Mouse (Mus musculus) forebrain, embryonic 15.5 days (tissue): ENCODE measurements around the gene Prss44. TPM values are rescaled to one million over a fixed set of nuclear protein-coding genes. Genes with fewer than 3 reads are reported as not detected.
"Not testable (repeated sequence)": the region's sequence is repeated elsewhere in the genome, so short reads cannot be mapped to it uniquely, and the experiment has no call there.

ENCODE experiments used
- ATAC-seq: fragments of 200-750 bp; cut with Nextera tagmentation; replicated peaks from 2 replicates; pipeline ENCODE4 v1.8.0; 2017; ENCODE audit warnings: mild to moderate bottlenecking, moderate TSS enrichment, moderate library complexity
- H3K27ac ChIP-seq: fragments of 300-500 bp; sonication (generic); replicated peaks from 2 replicates; pipeline ENCODE4 v1.5.1; 2015; ENCODE audit warnings: mild to moderate bottlenecking, inconsistent platforms
- H3K27me3 ChIP-seq: fragments of 300-500 bp; sonication (generic); 2 replicates; pipeline ENCODE4 v1.6.1; 2015; ENCODE audit warnings: inconsistent platforms
- H3K36me3 ChIP-seq: fragments of 300-500 bp; sonication (generic); 2 replicates; pipeline ENCODE4 v1.6.1; 2015; ENCODE audit warnings: mild to moderate bottlenecking, inconsistent platforms
- H3K4me1 ChIP-seq: fragments of 300-500 bp; sonication (generic); 2 replicates; pipeline ENCODE4 v1.6.1; 2015; ENCODE audit warnings: inconsistent platforms
- H3K4me2 ChIP-seq: fragments of 300-500 bp; sonication (generic); replicated peaks from 2 replicates; pipeline ENCODE4 v1.6.1; 2015; ENCODE audit warnings: mild to moderate bottlenecking, inconsistent platforms
- H3K4me3 ChIP-seq: fragments of 300-500 bp; sonication (generic); 2 replicates; pipeline ENCODE4 v1.5.1; 2015; ENCODE audit warnings: mild to moderate bottlenecking, inconsistent platforms
- H3K9ac ChIP-seq: fragments of 300-500 bp; sonication (generic); replicated peaks from 2 replicates; pipeline ENCODE4 v1.6.1; 2015; ENCODE audit warnings: mild to moderate bottlenecking, inconsistent platforms
- H3K9me3 ChIP-seq: fragments of 300-500 bp; sonication (generic); 2 replicates; pipeline ENCODE4 v1.6.1; 2016; ENCODE audit warnings: inconsistent platforms
- WGBS: fragments of 180-500 bp; shearing (Covaris S2); methylation state at CpG from one replicate; pipeline ENCODE4 v1.1.7; 2015; ENCODE audit warnings: mixed read lengths; 5-methylcytosine and 5-hydroxymethylcytosine counted together
- polyA plus RNA-seq: library from polyadenylated mRNA; unstranded; fragments of >200 nt; fragmentation: Nextera tagmentation; extraction: Ambion mirVana; gene quantifications from 2 replicates; pipeline ENCODE4 v1.2.1, GENCODE M21; 2015

Prss44 gene
- polyA plus RNA-seq, 1 experiment from 2014 or later = not detected

GRCm38 (mm10) chr9:110790462-110790861 is 23.3 kb upstream of the Prss44 start:
- Histone ChIP-seq H3K4me1 (no peaks in the 10 kb centered on the region), H3K4me2 (no peak overlapping the region), H3K36me3 (no peaks in the 10 kb centered on the region), H3K27ac (no peak overlapping the region), H3K9ac (no peak overlapping the region), H3K4me3 (no peak overlapping the region), H3K27me3 (no peaks in the 10 kb centered on the region), H3K9me3 (no peaks in the 10 kb centered on the region)
- ATAC-seq = no peak
- 77% methylated on average over 4 of the region's 4 CpGs for WGBS

DNA sequence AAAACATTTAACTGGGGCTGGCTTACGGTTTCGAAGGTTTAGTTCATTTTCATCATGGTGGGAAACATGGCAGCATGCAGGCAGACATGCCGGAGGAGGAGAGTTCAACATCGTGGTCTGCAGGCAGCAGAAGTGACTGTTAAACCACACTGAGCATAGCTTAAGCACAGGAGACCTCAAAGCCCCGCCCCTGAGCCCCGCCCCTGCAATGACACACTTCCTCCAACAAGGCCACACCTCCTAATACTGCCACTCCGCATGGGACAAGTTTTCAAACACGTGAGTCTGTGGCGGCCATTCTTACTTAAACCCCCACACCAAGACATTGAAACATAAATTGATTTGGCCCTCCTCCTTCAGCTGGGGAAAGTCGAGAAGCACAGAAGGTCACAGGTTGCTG is 16.8 kb upstream of the Prss44 start:
- H3K27me3 ChIP-seq = no peaks in the 10 kb centered on the region
- no peak overlapping the region for H3K4me2 ChIP-seq
- H3K4me1 ChIP-seq = no peaks in the 10 kb centered on the region
- no peaks in the 10 kb centered on the region for H3K9me3 ChIP-seq
- H3K36me3 ChIP-seq = no peaks in the 10 kb centered on the region
- no peak overlapping the region for H3K9ac ChIP-seq
- WGBS = 88% methylated on average over 10 of the region's 10 CpGs
- H3K4me3 ChIP-seq = no peak overlapping the region
- no peak for ATAC-seq
- H3K27ac ChIP-seq = no peak overlapping the region

- no peak within 1 kb of the TSS for H3K4me3 ChIP-seq
- no peak for ATAC-seq
Measured at GRCm38 (mm10) chr9:110797866-110798265, 15.9 kb upstream of the Prss44 start, which contains the start of gene Prss42. Gene Prss42 (plus strand): TSS chr9:110798166.

GRCm38 (mm10) chr9:110800834-110801479 is 12.8 kb upstream of the Prss44 start:
- Histone ChIP-seq H3K9ac (no peak overlapping the region), H3K9me3 (no peaks in the 10 kb centered on the region), H3K27me3 (no peaks in the 10 kb centered on the region), H3K27ac (no peak overlapping the region), H3K36me3 (no peaks in the 10 kb centered on the region), H3K4me1 (no peaks in the 10 kb centered on the region), H3K4me2 (no peak overlapping the region), H3K4me3 (no peak overlapping the region)
- ATAC-seq = no peak
- 90% methylated on average over 8 of the region's 8 CpGs for WGBS

More at GRCm38 (mm10) chr9:110797866-110798265, 15.9 kb upstream of the Prss44 start, which contains the start of gene Prss42:
- no peak within 1 kb of the TSS for H3K27ac ChIP-seq
- H3K9me3 ChIP-seq = no peaks in the 10 kb centered on the region
- H3K4me2 ChIP-seq = no peak within 1 kb of the TSS
- H3K36me3 ChIP-seq = no peaks in the 10 kb centered on the region
- H3K9ac ChIP-seq = no peak within 1 kb of the TSS
- no peaks in the 10 kb centered on the region for H3K4me1 ChIP-seq
- 90% methylated on average over 14 of the region's 14 CpGs for WGBS
- no peaks in the 10 kb centered on the region for H3K27me3 ChIP-seq

DNA sequence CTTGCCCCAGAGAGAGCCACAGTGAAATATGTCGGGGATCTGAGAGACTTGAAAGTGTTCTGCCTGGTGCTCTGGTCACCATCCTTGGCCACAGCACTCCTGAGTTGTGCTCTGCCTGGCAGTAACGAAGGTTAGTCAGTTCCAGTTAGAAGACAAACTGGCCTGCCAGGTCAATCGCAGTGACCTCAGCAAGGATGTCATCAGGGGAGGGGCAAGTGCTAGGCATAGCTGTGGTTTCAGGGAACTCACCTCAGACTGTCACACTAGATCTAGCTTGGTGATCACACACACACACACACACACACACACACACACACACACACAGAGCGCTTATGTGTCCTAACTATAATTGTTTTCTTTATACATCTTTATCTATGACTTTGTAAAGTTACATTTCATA is 10.5 kb upstream of the Prss44 start:
- Histone ChIP-seq H3K9ac (no peak overlapping the region), H3K27ac (no peak overlapping the region), H3K4me1 (no peaks in the 10 kb centered on the region), H3K4me3 (no peak overlapping the region), H3K4me2 (no peak overlapping the region), H3K27me3 (no peaks in the 10 kb centered on the region), H3K36me3 (no peaks in the 10 kb centered on the region), H3K9me3 (no peaks in the 10 kb centered on the region)
- no peak for ATAC-seq
- 73% methylated on average over 4 of the region's 4 CpGs for WGBS

GRCm38 (mm10) chr9:110810051-110810450 is 3.7 kb upstream of the Prss44 start:
- Histone ChIP-seq H3K4me3 (no peak overlapping the region), H3K4me2 (no peak overlapping the region), H3K27me3 (no peaks in the 10 kb centered on the region), H3K9me3 (no peaks in the 10 kb centered on the region), H3K27ac (no peak overlapping the region), H3K9ac (no peak overlapping the region), H3K4me1 (no peaks in the 10 kb centered on the region), H3K36me3 (no peaks in the 10 kb centered on the region)
- WGBS = 81% methylated on average over 4 of the region's 4 CpGs
- no peak for ATAC-seq

DNA sequence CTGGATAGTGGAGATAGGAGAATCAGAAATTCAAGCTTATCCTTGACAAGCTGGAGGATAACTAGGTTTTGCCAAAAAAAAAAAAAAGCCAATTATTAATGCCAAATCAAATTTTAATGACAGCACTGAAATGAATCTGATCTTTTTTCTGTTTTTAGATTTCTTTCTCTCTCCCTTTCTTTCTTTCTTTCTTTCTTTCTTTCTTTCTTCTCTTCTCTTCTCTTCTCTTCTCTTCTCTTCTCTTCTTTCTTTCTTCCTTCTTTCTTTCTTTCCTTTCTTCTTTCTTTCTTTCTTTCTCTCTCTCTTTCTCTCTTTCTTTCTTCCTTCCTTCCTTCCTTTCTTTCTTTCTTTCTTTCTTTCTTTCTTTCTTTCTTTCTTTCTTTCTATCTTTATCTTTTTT is 6.8 kb downstream of the Prss44 start:
- not testable (repeated sequence) for H3K9ac ChIP-seq, H3K36me3 ChIP-seq, H3K27ac ChIP-seq, H3K4me1 ChIP-seq, H3K4me2 ChIP-seq, H3K27me3 ChIP-seq, H3K4me3 ChIP-seq, ATAC-seq, H3K9me3 ChIP-seq

DNA sequence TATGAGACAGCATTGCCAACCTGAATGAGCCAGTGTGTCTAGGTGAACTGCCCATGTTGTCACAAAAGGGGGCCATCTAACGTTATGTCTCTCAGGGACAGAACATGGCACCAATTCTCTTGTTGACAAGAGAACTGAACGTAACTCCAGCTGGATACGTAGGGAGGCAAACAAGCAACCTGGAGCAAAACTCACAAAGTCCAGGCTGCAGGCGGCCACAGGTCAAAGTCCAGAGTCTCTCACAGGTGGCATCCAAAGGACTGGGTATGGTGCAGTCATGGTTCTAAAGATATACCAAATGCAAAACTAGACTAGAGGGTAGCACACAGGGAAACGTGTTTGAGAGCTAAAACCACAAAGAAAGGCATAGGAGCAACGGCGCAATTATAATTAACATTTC is 7.6 kb downstream of the Prss44 start:
- 86% methylated on average over 7 of the region's 7 CpGs for WGBS
- Histone ChIP-seq H3K4me1 (0 out of 2 replicates have a peak, but pooled peaks cover 4% of the 10 kb centered on the region), H3K27ac (no peak overlapping the region)

GRCm38 (mm10) chr9:110825426-110825825 is 11.6 kb downstream of the Prss44 start:
- 0 out of 2 replicates have a peak, but pooled peaks cover 4% of the 10 kb centered on the region for H3K4me1 ChIP-seq
- no peak for ATAC-seq
- H3K36me3 ChIP-seq = no peaks in the 10 kb centered on the region
- H3K4me3 ChIP-seq = no peak overlapping the region
- H3K4me2 ChIP-seq = no peak overlapping the region
- H3K27me3 ChIP-seq = no peaks in the 10 kb centered on the region
- H3K9me3 ChIP-seq = no peaks in the 10 kb centered on the region
- WGBS = 75% methylated on average over 4 of the region's 4 CpGs
- H3K27ac ChIP-seq = no peak overlapping the region
- no peak overlapping the region for H3K9ac ChIP-seq

More for the DNA sequence above, 7.6 kb downstream of the Prss44 start:
- Histone ChIP-seq H3K4me2 (no peak overlapping the region), H3K36me3 (no peaks in the 10 kb centered on the region), H3K4me3 (no peak overlapping the region), H3K9ac (no peak overlapping the region), H3K9me3 (no peaks in the 10 kb centered on the region), H3K27me3 (no peaks in the 10 kb centered on the region)
- ATAC-seq = no peak

DNA sequence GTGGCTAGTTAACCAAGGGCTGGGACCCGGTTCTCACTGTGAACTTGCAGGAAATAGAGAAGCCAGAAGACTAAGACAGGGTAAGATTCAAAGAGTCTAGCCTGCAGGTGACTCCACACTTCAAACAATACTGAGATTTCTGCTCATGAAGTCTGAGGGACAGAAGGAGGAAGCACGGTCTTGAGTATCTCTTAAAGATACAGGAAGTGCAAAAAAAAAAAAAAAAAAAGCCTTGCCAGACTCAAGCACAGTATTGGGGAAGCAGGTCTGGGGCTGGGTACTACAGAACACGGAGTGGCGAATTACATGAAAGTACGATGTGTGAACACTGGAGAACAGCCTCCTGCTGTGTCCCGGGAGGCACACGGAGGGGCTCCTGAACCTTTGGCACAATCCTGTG is 12.0 kb downstream of the Prss44 start:
- WGBS = 82% methylated on average over 7 of the region's 7 CpGs
- ATAC-seq = no peak
- Histone ChIP-seq H3K4me3 (no peak overlapping the region), H3K27me3 (no peaks in the 10 kb centered on the region), H3K4me1 (0 out of 2 replicates have a peak, but pooled peaks cover 4% of the 10 kb centered on the region), H3K9ac (no peak overlapping the region), H3K4me2 (no peak overlapping the region), H3K9me3 (no peaks in the 10 kb centered on the region), H3K27ac (no peak overlapping the region), H3K36me3 (no peaks in the 10 kb centered on the region)

DNA sequence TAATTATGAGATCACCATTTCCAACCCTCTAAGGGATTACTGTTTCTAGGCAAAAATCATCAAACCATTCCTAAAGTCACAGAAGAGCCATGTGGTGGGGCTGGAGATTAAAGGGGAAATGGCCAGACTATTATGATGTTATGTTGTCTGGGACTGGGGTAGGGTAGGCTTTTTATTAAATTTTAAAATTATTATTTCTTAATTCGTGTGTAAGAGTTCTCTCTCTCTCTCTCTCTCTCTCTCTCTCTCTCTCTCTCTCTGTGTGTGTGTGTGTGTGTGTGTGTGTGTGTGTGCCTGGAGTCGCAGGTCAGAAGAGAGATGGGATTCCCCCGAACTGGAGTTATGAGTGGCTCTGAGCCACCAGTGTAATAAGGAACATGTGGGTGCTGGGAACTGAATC is 12.6 kb downstream of the Prss44 start, which contains the start of gene Prss43:
Gene Prss43, plus strand, starts transcription at position 301 of the 400 bp plus-strand sequence.
- H3K9ac ChIP-seq = no peak within 1 kb of the TSS
- WGBS = 98% methylated on average over 3 of the region's 3 CpGs
- no peak within 1 kb of the TSS for H3K27ac ChIP-seq
- no peaks in the 10 kb centered on the region for H3K9me3 ChIP-seq
- no peak for ATAC-seq
- no peaks in the 10 kb centered on the region for H3K36me3 ChIP-seq
- no peak within 1 kb of the TSS for H3K4me3 ChIP-seq
- H3K27me3 ChIP-seq = no peaks in the 10 kb centered on the region
- 0 out of 2 replicates have a peak, but pooled peaks cover 4% of the 10 kb centered on the region for H3K4me1 ChIP-seq
- no peak within 1 kb of the TSS for H3K4me2 ChIP-seq

- H3K4me1 ChIP-seq = no peaks in the 10 kb centered on the region
- ATAC-seq = no peak
- no peaks in the 10 kb centered on the region for H3K36me3 ChIP-seq
- no peaks in the 10 kb centered on the region for H3K9me3 ChIP-seq
- no peak overlapping the region for H3K4me3 ChIP-seq
- no peak overlapping the region for H3K4me2 ChIP-seq
- WGBS = 79% methylated on average over 5 of the region's 5 CpGs
- H3K9ac ChIP-seq = no peak overlapping the region
- H3K27ac ChIP-seq = no peak overlapping the region
- H3K27me3 ChIP-seq = no peaks in the 10 kb centered on the region
Measured at GRCm38 (mm10) chr9:110833021-110833420, 19.2 kb downstream of the Prss44 start.

DNA sequence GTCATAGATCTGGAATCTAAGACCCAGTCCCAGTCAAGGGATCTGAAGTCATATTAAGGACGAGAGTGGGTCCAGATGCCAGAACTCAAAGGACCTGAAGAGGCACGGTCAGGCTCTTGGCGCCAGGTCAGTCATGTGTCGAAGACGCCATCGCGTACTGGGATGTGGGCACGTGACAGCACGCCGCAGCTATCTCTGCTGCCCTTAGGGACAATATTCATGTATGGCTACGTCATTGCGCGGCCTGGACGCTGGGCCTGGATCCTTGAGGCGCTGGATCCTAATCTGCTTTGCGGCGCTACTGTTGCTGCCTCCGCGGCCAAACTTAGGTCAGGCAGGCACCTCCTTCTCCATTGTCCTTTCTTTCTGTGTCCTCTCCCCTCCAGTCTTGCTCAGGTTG is 20.6 kb downstream of the Prss44 start, which contains the start of gene Prss45:
Gene Prss45, plus strand, starts transcription at position 178 of the 400 bp plus-strand sequence.
- Histone ChIP-seq H3K4me2 (no peak within 1 kb of the TSS), H3K36me3 (no peaks in the 10 kb centered on the region), H3K27ac (no peak within 1 kb of the TSS), H3K27me3 (no peaks in the 10 kb centered on the region), H3K4me1 (no peaks in the 10 kb centered on the region), H3K4me3 (no peak within 1 kb of the TSS), H3K9ac (no peak within 1 kb of the TSS), H3K9me3 (no peaks in the 10 kb centered on the region)
- no peak for ATAC-seq
- 76% methylated on average over 19 of the region's 19 CpGs for WGBS
